Mouse (Mus musculus) neural tube, embryonic 15.5 days (tissue): ENCODE measurements around the gene Egr4. TPM values are rescaled to one million over a fixed set of nuclear protein-coding genes. Genes with fewer than 3 reads are reported as not detected.

ENCODE experiments used
- ATAC-seq: fragments of 200-750 bp; cut with Nextera tagmentation; 2 replicates; pipeline ENCODE4 v1.8.0; 2017; ENCODE audit warnings: mild to moderate bottlenecking, moderate TSS enrichment, moderate library complexity; ENCODE audit not compliant: low FRiP score
- H3K27ac ChIP-seq: fragments of 300-500 bp; sonication (generic); replicated peaks from 2 replicates; pipeline ENCODE4 v1.5.1; 2015; ENCODE audit warnings: mild to moderate bottlenecking, inconsistent platforms
- H3K27me3 ChIP-seq: fragments of 300-500 bp; sonication (generic); replicated peaks from 2 replicates; pipeline ENCODE4 v1.6.1; 2015; ENCODE audit warnings: inconsistent platforms
- H3K36me3 ChIP-seq: fragments of 300-500 bp; sonication (generic); 2 replicates; pipeline ENCODE4 v1.6.1; 2015; ENCODE audit warnings: inconsistent platforms
- H3K4me1 ChIP-seq: fragments of 300-500 bp; sonication (generic); 2 replicates; pipeline ENCODE4 v1.6.1; 2015; ENCODE audit warnings: inconsistent platforms
- H3K4me2 ChIP-seq: fragments of 300-500 bp; sonication (generic); 2 replicates; pipeline ENCODE4 v1.6.1; 2015; ENCODE audit warnings: inconsistent platforms, mild to moderate bottlenecking, moderate library complexity
- H3K4me3 ChIP-seq: fragments of 300-500 bp; sonication (generic); replicated peaks from 2 replicates; pipeline ENCODE4 v1.5.1; 2015; ENCODE audit warnings: mild to moderate bottlenecking, inconsistent platforms
- H3K9ac ChIP-seq: fragments of 300-500 bp; sonication (generic); replicated peaks from 2 replicates; pipeline ENCODE4 v1.6.1; 2015; ENCODE audit warnings: mild to moderate bottlenecking, inconsistent platforms
- H3K9me3 ChIP-seq: fragments of 300-500 bp; sonication (generic); replicated peaks from 2 replicates; pipeline ENCODE4 v1.6.1; 2016; ENCODE audit warnings: inconsistent platforms
- WGBS: fragments of 180-500 bp; shearing (Covaris S2); methylation state at CpG from one replicate; pipeline ENCODE4 v1.1.7; 2015; ENCODE audit warnings: mixed read lengths; 5-methylcytosine and 5-hydroxymethylcytosine counted together
- polyA plus RNA-seq: library from polyadenylated mRNA; unstranded; fragments of >200 nt; fragmentation: Nextera tagmentation; extraction: Ambion mirVana; gene quantifications from 2 replicates; pipeline ENCODE4 v1.2.1, GENCODE M21; 2015

The Egr4 gene
- polyA plus RNA-seq, 1 experiment from 2014 or later, result 0.14 TPM

GRCm38 (mm10) chr6:85490252-85490651 lies 23.1 kb downstream of the Egr4 start:
- H3K9ac ChIP-seq, result no peak overlapping the region
- H3K27ac ChIP-seq, result no peak overlapping the region
- H3K27me3 ChIP-seq, result peaks cover 22% of the 10 kb centered on the region
- no peaks in the 10 kb centered on the region for H3K9me3 ChIP-seq
- WGBS, result 91% methylated on average over 4 of the region's 4 CpGs
- H3K4me3 ChIP-seq, result no peak overlapping the region
- no peak overlapping the region for H3K4me2 ChIP-seq
- ATAC-seq, result no peak
- H3K36me3 ChIP-seq, result no peaks in the 10 kb centered on the region
- no peaks in the 10 kb centered on the region for H3K4me1 ChIP-seq

- no peak for ATAC-seq
- Histone ChIP-seq H3K9me3 (no peaks in the 10 kb centered on the region), H3K4me2 (no peak overlapping the region), H3K27ac (no peak overlapping the region), H3K4me3 (no peak overlapping the region), H3K9ac (no peak overlapping the region), H3K27me3 (peaks cover 27% of the 10 kb centered on the region), H3K36me3 (no peaks in the 10 kb centered on the region), H3K4me1 (peaks cover 4% of the 10 kb centered on the region; the same call in 1 of the 2 replicates)
- WGBS, result 87% methylated on average over 3 of the region's 3 CpGs
Measured at GRCm38 (mm10) chr6:85489717-85490116, 23.7 kb downstream of the Egr4 start.

- WGBS, result 44% methylated on average over 4 of the region's 4 CpGs
- Histone ChIP-seq H3K4me2 (no peak overlapping the region), H3K4me1 (peaks cover 16% of the 10 kb centered on the region), H3K9me3 (no peaks in the 10 kb centered on the region), H3K27ac (no peak overlapping the region), H3K4me3 (no peak overlapping the region), H3K27me3 (peaks cover 39% of the 10 kb centered on the region), H3K9ac (no peak overlapping the region), H3K36me3 (no peaks in the 10 kb centered on the region)
- no peak for ATAC-seq
Measured at GRCm38 (mm10) chr6:85488510-85488909, 24.9 kb downstream of the Egr4 start.

GRCm38 (mm10) chr6:85485738-85486137 lies 27.7 kb downstream of the Egr4 start:
- no peak for ATAC-seq
- Histone ChIP-seq H3K27ac (no peak overlapping the region), H3K36me3 (no peaks in the 10 kb centered on the region), H3K9me3 (no peaks in the 10 kb centered on the region), H3K27me3 (peaks cover 40% of the 10 kb centered on the region), H3K9ac (no peak overlapping the region), H3K4me2 (no peak overlapping the region), H3K4me3 (no peak overlapping the region), H3K4me1 (peaks cover 17% of the 10 kb centered on the region)
- WGBS, result 74% methylated on average over 2 of the region's 2 CpGs

- peak overlapping the region; percentile 34 for H3K4me3 ChIP-seq
- no peak overlapping the region for H3K27ac ChIP-seq
- no peak; the same call in 1 of the 2 replicates for ATAC-seq
- peak overlapping the region; percentile 55 for H3K4me2 ChIP-seq
- 5% methylated on average over 92 of the region's 92 CpGs for WGBS
- H3K9me3 ChIP-seq, result no peaks in the 10 kb centered on the region
- H3K4me1 ChIP-seq, result peaks cover 20% of the 10 kb centered on the region
- peaks cover 6% of the 10 kb centered on the region; the same call in 1 of the 2 replicates for H3K36me3 ChIP-seq
- peaks cover 43% of the 10 kb centered on the region for H3K27me3 ChIP-seq
- no peak overlapping the region for H3K9ac ChIP-seq
Measured at GRCm38 (mm10) chr6:85483843-85484721, 29.3 kb downstream of the Egr4 start.

GRCm38 (mm10) chr6:85480685-85481084 lies 32.7 kb downstream of the Egr4 start:
- no peak; the same call in 1 of the 2 replicates for ATAC-seq
- Histone ChIP-seq H3K9ac (no peak overlapping the region), H3K9me3 (no peaks in the 10 kb centered on the region), H3K4me3 (no peak overlapping the region), H3K4me2 (no peak overlapping the region), H3K27me3 (peaks cover 26% of the 10 kb centered on the region), H3K27ac (no peak overlapping the region), H3K4me1 (peaks cover 20% of the 10 kb centered on the region), H3K36me3 (peaks cover 14% of the 10 kb centered on the region)
- WGBS, result 67% methylated on average over 16 of the region's 16 CpGs

- H3K9me3 ChIP-seq, result no peaks in the 10 kb centered on the region
- ATAC-seq, result no peak
- H3K4me2 ChIP-seq, result no peak overlapping the region
- no peak overlapping the region for H3K27ac ChIP-seq
- H3K4me3 ChIP-seq, result no peak overlapping the region
- 80% methylated on average over 5 of the region's 5 CpGs for whole genome bisulfite sequencing
- H3K9ac ChIP-seq, result no peak overlapping the region
- H3K36me3 ChIP-seq, result peaks cover 21% of the 10 kb centered on the region
- H3K4me1 ChIP-seq, result peaks cover 19% of the 10 kb centered on the region
- peaks cover 19% of the 10 kb centered on the region for H3K27me3 ChIP-seq
Measured at GRCm38 (mm10) chr6:85479979-85480378, 33.4 kb downstream of the Egr4 start.

GRCm38 (mm10) chr6:85478416-85478815 lies 35.0 kb downstream of the Egr4 start:
- no peak overlapping the region for H3K4me3 ChIP-seq
- 50% methylated on average over 14 of the region's 14 CpGs for WGBS
- H3K27me3 ChIP-seq, result peaks cover 3% of the 10 kb centered on the region; the same call in 1 of the 2 replicates
- H3K27ac ChIP-seq, result no peak overlapping the region
- peaks cover 4% of the 10 kb centered on the region; the same call in 1 of the 2 replicates for H3K4me1 ChIP-seq
- no peak overlapping the region for H3K9ac ChIP-seq
- no peaks in the 10 kb centered on the region for H3K9me3 ChIP-seq
- H3K4me2 ChIP-seq, result no peak overlapping the region
- H3K36me3 ChIP-seq, result peaks cover 32% of the 10 kb centered on the region
- ATAC-seq, result no peak

- Histone ChIP-seq H3K4me3 (no peak overlapping the region), H3K9ac (no peak overlapping the region), H3K4me1 (peaks cover 4% of the 10 kb centered on the region; the same call in 1 of the 2 replicates), H3K9me3 (no peaks in the 10 kb centered on the region), H3K4me2 (no peak overlapping the region), H3K36me3 (peaks cover 42% of the 10 kb centered on the region), H3K27ac (no peak overlapping the region), H3K27me3 (peaks cover 3% of the 10 kb centered on the region; the same call in 1 of the 2 replicates)
- WGBS, result 40% methylated on average over 10 of the region's 10 CpGs
- ATAC-seq, result no peak
Measured at GRCm38 (mm10) chr6:85477366-85477917, 35.9 kb downstream of the Egr4 start.

GRCm38 (mm10) chr6:85475581-85475980 lies 37.8 kb downstream of the Egr4 start:
- no peak overlapping the region for H3K9ac ChIP-seq
- peaks cover 43% of the 10 kb centered on the region for H3K36me3 ChIP-seq
- peaks cover 3% of the 10 kb centered on the region; the same call in 1 of the 2 replicates for H3K27me3 ChIP-seq
- 0 out of 2 replicates have a peak, but pooled peaks cover 2% of the 10 kb centered on the region for H3K4me1 ChIP-seq
- 90% methylated on average over 3 of the region's 3 CpGs for WGBS
- H3K9me3 ChIP-seq, result no peaks in the 10 kb centered on the region
- no peak overlapping the region for H3K27ac ChIP-seq
- H3K4me3 ChIP-seq, result no peak overlapping the region
- ATAC-seq, result no peak
- no peak overlapping the region for H3K4me2 ChIP-seq

GRCm38 (mm10) chr6:85472542-85472941 lies 40.8 kb downstream of the Egr4 start:
- Histone ChIP-seq H3K36me3 (peaks cover 62% of the 10 kb centered on the region), H3K27me3 (no peaks in the 10 kb centered on the region), H3K9ac (no peak overlapping the region), H3K4me3 (no peak overlapping the region), H3K4me2 (no peak overlapping the region), H3K9me3 (no peaks in the 10 kb centered on the region), H3K4me1 (no peaks in the 10 kb centered on the region), H3K27ac (no peak overlapping the region)
- WGBS, result 56% methylated on average over 5 of the region's 5 CpGs
- ATAC-seq, result no peak

GRCm38 (mm10) chr6:85471962-85472361 lies 41.4 kb downstream of the Egr4 start:
- no peak overlapping the region for H3K4me3 ChIP-seq
- 58% methylated on average over 8 of the region's 8 CpGs for WGBS
- no peak overlapping the region for H3K4me2 ChIP-seq

More at GRCm38 (mm10) chr6:85471962-85472361, 41.4 kb downstream of the Egr4 start:
- H3K9me3 ChIP-seq, result no peaks in the 10 kb centered on the region
- no peak for ATAC-seq
- H3K4me1 ChIP-seq, result no peaks in the 10 kb centered on the region
- no peak overlapping the region for H3K9ac ChIP-seq
- peaks cover 68% of the 10 kb centered on the region for H3K36me3 ChIP-seq
- no peaks in the 10 kb centered on the region for H3K27me3 ChIP-seq
- no peak overlapping the region for H3K27ac ChIP-seq
